Mouse (Mus musculus): ENCODE data around the gene Ccdc190. TPM values are rescaled to one million over a fixed set of nuclear protein-coding genes. Genes with fewer than 3 reads are reported as not detected.
A peak's percentile ranks its signal among the peaks of the same experiment; 100 is the strongest.

The Ccdc190 gene
- polyA plus RNA-seq, 1 experiment from 2014 or later = 1.1 TPM

- ATAC-seq (ENCODE audit: low FRiP score) (no peak), DNase-seq (ENCODE audit: low spot score, missing footprints) (no peak)
- Histone ChIP-seq H3K4me1 (ENCODE audit: control insufficient read depth, insufficient read depth, low read length) (no peaks in the 10 kb centered on the region), H3K9ac (ENCODE audit: low read length) (no peak overlapping the region), H3K4me2 (no peak overlapping the region), H3K27me3 (ENCODE audit: control insufficient read depth, insufficient read depth, low read length) (no peaks in the 10 kb centered on the region), H3K36me3 (ENCODE audit: control insufficient read depth, insufficient read depth, low read length) (no peaks in the 10 kb centered on the region), H3K4me3 (ENCODE audit: low read depth, low read length) (no peak overlapping the region), H3K27ac (ENCODE audit: low read depth, low read length) (no peak overlapping the region), H3K9me3 (ENCODE audit: control insufficient read depth, low read length) (no peaks in the 10 kb centered on the region)
- WGBS = 89% methylated on average over 3 of the region's 3 CpGs
These were observed 27.6 kb upstream of the Ccdc190 start for GRCm38 (mm10) chr1:169900771-169901336.

- H3K9me3 ChIP-seq (ENCODE audit: control insufficient read depth, low read length) = no peaks in the 10 kb centered on the region
- no peaks in the 10 kb centered on the region for H3K36me3 ChIP-seq (ENCODE audit: control insufficient read depth, insufficient read depth, low read length)
- H3K9ac ChIP-seq (ENCODE audit: low read length) = no peak overlapping the region
- no peak for DNase-seq (ENCODE audit: low spot score, missing footprints)
- WGBS = 93% methylated on average over 5 of the region's 5 CpGs
- no peak overlapping the region for H3K4me3 ChIP-seq (ENCODE audit: low read depth, low read length)
- H3K27me3 ChIP-seq (ENCODE audit: control insufficient read depth, insufficient read depth, low read length) = no peaks in the 10 kb centered on the region
- H3K4me1 ChIP-seq (ENCODE audit: control insufficient read depth, insufficient read depth, low read length) = no peaks in the 10 kb centered on the region
- no peak overlapping the region for H3K4me2 ChIP-seq
- ATAC-seq (ENCODE audit: low FRiP score) = no peak
- no peak overlapping the region for H3K27ac ChIP-seq (ENCODE audit: low read depth, low read length)
These were observed 19.3 kb upstream of the Ccdc190 start for GRCm38 (mm10) chr1:169909163-169909562.

- H3K36me3 ChIP-seq (ENCODE audit: control insufficient read depth, insufficient read depth, low read length) = no peaks in the 10 kb centered on the region
- no peak overlapping the region for H3K4me3 ChIP-seq (ENCODE audit: low read depth, low read length)
- no peaks in the 10 kb centered on the region for H3K9me3 ChIP-seq (ENCODE audit: control insufficient read depth, low read length)
- ATAC-seq (ENCODE audit: low FRiP score) = no peak
- 94% methylated on average over 6 of the region's 6 CpGs for WGBS
- H3K4me2 ChIP-seq = no peak overlapping the region
- H3K4me1 ChIP-seq (ENCODE audit: control insufficient read depth, insufficient read depth, low read length) = no peaks in the 10 kb centered on the region
- no peak for DNase-seq (ENCODE audit: low spot score, missing footprints)
- no peaks in the 10 kb centered on the region for H3K27me3 ChIP-seq (ENCODE audit: control insufficient read depth, insufficient read depth, low read length)
- no peak overlapping the region for H3K9ac ChIP-seq (ENCODE audit: low read length)
- no peak overlapping the region for H3K27ac ChIP-seq (ENCODE audit: low read depth, low read length)
These were observed 18.8 kb upstream of the Ccdc190 start for GRCm38 (mm10) chr1:169909659-169910058.

GRCm38 (mm10) chr1:169910751-169911150, 17.7 kb upstream of the Ccdc190 start:
- Histone ChIP-seq H3K4me2 (no peak overlapping the region), H3K9me3 (ENCODE audit: control insufficient read depth, low read length) (no peaks in the 10 kb centered on the region), H3K27ac (ENCODE audit: low read depth, low read length) (no peak overlapping the region), H3K4me1 (ENCODE audit: control insufficient read depth, insufficient read depth, low read length) (no peaks in the 10 kb centered on the region), H3K36me3 (ENCODE audit: control insufficient read depth, insufficient read depth, low read length) (no peaks in the 10 kb centered on the region), H3K4me3 (ENCODE audit: low read depth, low read length) (no peak overlapping the region), H3K9ac (ENCODE audit: low read length) (no peak overlapping the region), H3K27me3 (ENCODE audit: control insufficient read depth, insufficient read depth, low read length) (no peaks in the 10 kb centered on the region)
- DNase-seq (ENCODE audit: low spot score, missing footprints) (no peak), ATAC-seq (ENCODE audit: low FRiP score) (no peak)
- 87% methylated on average over 7 of the region's 7 CpGs for WGBS

- no peaks in the 10 kb centered on the region for H3K36me3 ChIP-seq (ENCODE audit: control insufficient read depth, insufficient read depth, low read length)
- H3K27ac ChIP-seq (ENCODE audit: low read depth, low read length) = no peak overlapping the region
- no peak overlapping the region for H3K9ac ChIP-seq (ENCODE audit: low read length)
- H3K9me3 ChIP-seq (ENCODE audit: control insufficient read depth, low read length) = no peaks in the 10 kb centered on the region
- H3K4me1 ChIP-seq (ENCODE audit: control insufficient read depth, insufficient read depth, low read length) = no peaks in the 10 kb centered on the region
- H3K4me2 ChIP-seq = no peak overlapping the region
- ATAC-seq (ENCODE audit: low FRiP score) (no peak), DNase-seq (ENCODE audit: low spot score, missing footprints) (no peak)
- WGBS = 84% methylated on average over 6 of the region's 6 CpGs
- H3K27me3 ChIP-seq (ENCODE audit: control insufficient read depth, insufficient read depth, low read length) = no peaks in the 10 kb centered on the region
- H3K4me3 ChIP-seq (ENCODE audit: low read depth, low read length) = no peak overlapping the region
These were observed 16.9 kb upstream of the Ccdc190 start for GRCm38 (mm10) chr1:169911526-169911925.

GRCm38 (mm10) chr1:169916659-169917058, 11.8 kb upstream of the Ccdc190 start:
- WGBS = 70% methylated on average over 7 of the region's 7 CpGs
- ATAC-seq (ENCODE audit: low FRiP score) = no peak

GRCm38 (mm10) chr1:169917115-169917796, 11.2 kb upstream of the Ccdc190 start:
- 78% methylated on average over 9 of the region's 9 CpGs for WGBS
- H3K27me3 ChIP-seq (ENCODE audit: control insufficient read depth, insufficient read depth, low read length) = no peaks in the 10 kb centered on the region
- no peaks in the 10 kb centered on the region for H3K9me3 ChIP-seq (ENCODE audit: control insufficient read depth, low read length)
- H3K4me3 ChIP-seq (ENCODE audit: low read depth, low read length) = no peak overlapping the region
- DNase-seq (ENCODE audit: low spot score, missing footprints) (no peak), ATAC-seq (ENCODE audit: low FRiP score) (no peak)
- H3K4me1 ChIP-seq (ENCODE audit: control insufficient read depth, insufficient read depth, low read length) = no peaks in the 10 kb centered on the region
- H3K36me3 ChIP-seq (ENCODE audit: control insufficient read depth, insufficient read depth, low read length) = no peaks in the 10 kb centered on the region
- no peak overlapping the region for H3K4me2 ChIP-seq
- H3K9ac ChIP-seq (ENCODE audit: low read length) = no peak overlapping the region
- no peak overlapping the region for H3K27ac ChIP-seq (ENCODE audit: low read depth, low read length)

More at GRCm38 (mm10) chr1:169916659-169917058, 11.8 kb upstream of the Ccdc190 start:
- no peaks in the 10 kb centered on the region for H3K4me1 ChIP-seq (ENCODE audit: control insufficient read depth, insufficient read depth, low read length)
- no peaks in the 10 kb centered on the region for H3K9me3 ChIP-seq (ENCODE audit: control insufficient read depth, low read length)
- no peak overlapping the region for H3K4me2 ChIP-seq
- DNase-seq (ENCODE audit: low spot score, missing footprints) = no peak
- H3K36me3 ChIP-seq (ENCODE audit: control insufficient read depth, insufficient read depth, low read length) = no peaks in the 10 kb centered on the region
- H3K9ac ChIP-seq (ENCODE audit: low read length) = no peak overlapping the region
- no peak overlapping the region for H3K4me3 ChIP-seq (ENCODE audit: low read depth, low read length)
- no peak overlapping the region for H3K27ac ChIP-seq (ENCODE audit: low read depth, low read length)
- H3K27me3 ChIP-seq (ENCODE audit: control insufficient read depth, insufficient read depth, low read length) = no peaks in the 10 kb centered on the region

GRCm38 (mm10) chr1:169917998-169918397, 10.4 kb upstream of the Ccdc190 start:
- 35% methylated on average over 4 of the region's 4 CpGs for WGBS
- H3K4me1 ChIP-seq (ENCODE audit: control insufficient read depth, insufficient read depth, low read length) = no peaks in the 10 kb centered on the region
- ATAC-seq (ENCODE audit: low FRiP score) = peak; percentile 61
- no peaks in the 10 kb centered on the region for H3K9me3 ChIP-seq (ENCODE audit: control insufficient read depth, low read length)
- H3K27ac ChIP-seq (ENCODE audit: low read depth, low read length) = no peak overlapping the region
- H3K36me3 ChIP-seq (ENCODE audit: control insufficient read depth, insufficient read depth, low read length) = no peaks in the 10 kb centered on the region
- no peaks in the 10 kb centered on the region for H3K27me3 ChIP-seq (ENCODE audit: control insufficient read depth, insufficient read depth, low read length)
- no peak overlapping the region for H3K4me2 ChIP-seq
- no peak for DNase-seq (ENCODE audit: low spot score, missing footprints)
- H3K9ac ChIP-seq (ENCODE audit: low read length) = no peak overlapping the region
- no peak overlapping the region for H3K4me3 ChIP-seq (ENCODE audit: low read depth, low read length)

- H3K9ac ChIP-seq (ENCODE audit: low read length) = no peak overlapping the region
- 3% methylated on average over 11 of the region's 11 CpGs for WGBS
These were observed 9.2 kb upstream of the Ccdc190 start for GRCm38 (mm10) chr1:169919211-169919610.

More at GRCm38 (mm10) chr1:169919211-169919610, 9.2 kb upstream of the Ccdc190 start:
- Histone ChIP-seq H3K36me3 (ENCODE audit: control insufficient read depth, insufficient read depth, low read length) (no peaks in the 10 kb centered on the region), H3K27ac (ENCODE audit: low read depth, low read length) (no peak overlapping the region), H3K4me2 (no peak overlapping the region), H3K9me3 (ENCODE audit: control insufficient read depth, low read length) (no peaks in the 10 kb centered on the region), H3K4me1 (ENCODE audit: control insufficient read depth, insufficient read depth, low read length) (no peaks in the 10 kb centered on the region), H3K4me3 (ENCODE audit: low read depth, low read length) (no peak overlapping the region), H3K27me3 (ENCODE audit: control insufficient read depth, insufficient read depth, low read length) (no peaks in the 10 kb centered on the region)
- peak; percentile 77 for ATAC-seq (ENCODE audit: low FRiP score)
- peak; percentile 99 for DNase-seq (ENCODE audit: low spot score, missing footprints)
